9 mouse cellular contexts compared by ENCODE assay signal in genomic region chr12:105427039-105427757, GRCm38 (mm10). TPM values are rescaled to one million over a fixed set of nuclear protein-coding genes. Genes with fewer than 3 reads are reported as not detected.
A peak's percentile ranks its signal among the peaks of the same experiment; 100 is the strongest.
DNase-seq lines count a peak whose midpoint lies in the region; ATAC-seq and TF ChIP-seq lines count a peak whose summit lies in the region.
"Had no signal": no experiment of that assay in that cellular context is flagged by ENCODE, and none has a peak within 500 bp of the region (broad histone marks: within the 10 kb centered on the region; RNA-seq: fewer than 3 reads in every experiment).

No protein-coding gene starts in this region.

- H3K36me3 ChIP-seq in thymus, adult 2 months (ENCODE audit: control insufficient read depth, insufficient read depth, low read length), result no peaks in the 10 kb centered on the region
- no peaks in the 10 kb centered on the region for H3K36me3 ChIP-seq in embryonic facial prominence, embryonic 13.5 days
- no peaks in the 10 kb centered on the region for H3K36me3 ChIP-seq in heart, adult 2 months (ENCODE audit: control insufficient read depth, insufficient read depth, low read length)
- no peaks in the 10 kb centered on the region for H3K36me3 ChIP-seq in midbrain, embryonic 12.5 days
- no peaks in the 10 kb centered on the region for H3K36me3 ChIP-seq in stomach, embryonic 14.5 days (ENCODE audit: control insufficient read depth, insufficient read depth, low read length)
- H3K36me3 ChIP-seq: G1E had no signal

- H3K27ac ChIP-seq in thymus, adult 2 months (ENCODE audit: control insufficient read depth, insufficient read depth, low read length), result no peak overlapping the region
- no peak overlapping the region for H3K27ac ChIP-seq in embryonic facial prominence, embryonic 13.5 days
- H3K27ac ChIP-seq in heart, adult 2 months, result no peak overlapping the region
- no peak overlapping the region for H3K27ac ChIP-seq in midbrain, embryonic 12.5 days (replicated peaks)
- H3K27ac ChIP-seq in stomach, embryonic 14.5 days (ENCODE audit: low read length), result no peak overlapping the region

- DNase-seq in thymus, adult 2 months, result peak; percentile 4
- DNase-seq in thymus, postnatal 10 days (ENCODE audit: low spot score in 2 of 2), result no peak
- DNase-seq in heart, adult 2 months, result peak; percentile 50 to 53
- peak; percentile 74 for DNase-seq in kidney, adult 18-20 months
- peak; percentile 63 to 70 for DNase-seq in left cerebral cortex, postnatal 36 days (ENCODE audit: low spot score in 2 of 2)

- TF ChIP-seq POLR2A in thymus, adult 2 months (IDR thresholded peaks at IDR 0.05; ENCODE audit: control insufficient read depth, extremely low read depth, insufficient read depth, low read length, poor library complexity), result no peak
- no peak for TF ChIP-seq POLR2A in heart, adult 2 months (IDR thresholded peaks at IDR 0.05; ENCODE audit: insufficient read depth, low read depth, low read length)

- no peak for TF ChIP-seq EP300 in heart, adult 2 months (IDR thresholded peaks at IDR 0.05; ENCODE audit: insufficient read depth, low read depth, low read length)

- H3K9me3 ChIP-seq in embryonic facial prominence, embryonic 13.5 days, result no peaks in the 10 kb centered on the region
- no peaks in the 10 kb centered on the region for H3K9me3 ChIP-seq in midbrain, embryonic 12.5 days
- H3K9me3 ChIP-seq in stomach, embryonic 14.5 days (ENCODE audit: control insufficient read depth, low read depth, low read length), result no peaks in the 10 kb centered on the region

- H3K9ac ChIP-seq in embryonic facial prominence, embryonic 13.5 days, result no peak overlapping the region
- no peak overlapping the region for H3K9ac ChIP-seq in heart, adult 2 months (ENCODE audit: low read depth, low read length)
- H3K9ac ChIP-seq in midbrain, embryonic 12.5 days (replicated peaks), result no peak overlapping the region
- H3K9ac ChIP-seq in stomach, embryonic 14.5 days (replicated peaks; ENCODE audit: low read depth, low read length), result no peak overlapping the region

- no peak overlapping the region for H3K4me3 ChIP-seq in thymus, adult 2 months (ENCODE audit: control insufficient read depth, insufficient read depth, low read length)
- H3K4me3 ChIP-seq in embryonic facial prominence, embryonic 13.5 days, result no peak overlapping the region
- H3K4me3 ChIP-seq in heart, adult 2 months, result no peak overlapping the region
- no peak overlapping the region for H3K4me3 ChIP-seq in midbrain, embryonic 12.5 days
- H3K4me3 ChIP-seq in stomach, embryonic 14.5 days (ENCODE audit: low read depth, low read length), result no peak overlapping the region

- H3K79me2 ChIP-seq in heart, adult 2 months (replicated peaks; ENCODE audit: control insufficient read depth, insufficient read depth, low read length), result no peaks in the 10 kb centered on the region

- WGBS in thymus, adult 2 months, result 29% methylated on average over 10 of the region's 10 CpGs
- WGBS in embryonic facial prominence, embryonic 13.5 days, result 20% methylated on average over 10 of the region's 10 CpGs
- 16% methylated on average over 10 of the region's 10 CpGs for WGBS in heart, adult 2 months
- 28% methylated on average over 10 of the region's 10 CpGs for WGBS in midbrain, embryonic 12.5 days
- WGBS in stomach, embryonic 14.5 days, result 33% methylated on average over 10 of the region's 10 CpGs

- no peak for TF ChIP-seq CTCF in thymus, adult 2 months (IDR thresholded peaks at IDR 0.05; ENCODE audit: borderline replicate concordance, control insufficient read depth, extremely low read depth, insufficient read depth, low read length, poor library complexity)
- TF ChIP-seq CTCF in heart, adult 2 months (IDR thresholded peaks at IDR 0.05), result peak; percentile 70

- no peaks in the 10 kb centered on the region for H3K27me3 ChIP-seq in thymus, adult 2 months (ENCODE audit: control insufficient read depth, insufficient read depth, low read length)
- 0 out of 2 replicates have a peak, but pooled peaks cover 3% of the 10 kb centered on the region for H3K27me3 ChIP-seq in embryonic facial prominence, embryonic 13.5 days
- no peaks in the 10 kb centered on the region for H3K27me3 ChIP-seq in heart, adult 2 months (ENCODE audit: control insufficient read depth, insufficient read depth, low read length)
- H3K27me3 ChIP-seq in midbrain, embryonic 12.5 days, result no peaks in the 10 kb centered on the region
- no peaks in the 10 kb centered on the region for H3K27me3 ChIP-seq in stomach, embryonic 14.5 days (ENCODE audit: control insufficient read depth, insufficient read depth, low read length)

- H3K4me2 ChIP-seq in embryonic facial prominence, embryonic 13.5 days, result peak overlapping the region; percentile 40
- H3K4me2 ChIP-seq in midbrain, embryonic 12.5 days (replicated peaks), result no peak overlapping the region
- 0 out of 2 replicates have a peak overlapping the region, but pooled peaks have one; percentile 8 for H3K4me2 ChIP-seq in stomach, embryonic 14.5 days (replicated peaks; ENCODE audit: low read depth, low read length)

- intact Hi-C loops in heart, adult 2 months (cut with DNase I), result loop anchor here (2.0 to 5.0 kb wide), 2 partner anchors 352 to 375 kb away; no protein-coding TSS in a partner anchor
- intact Hi-C loops in left cerebral cortex, postnatal 36 days (cut with DNase I), result loop anchor here (1.0 to 10.0 kb wide), 3 partner anchors 355 to 472 kb away; no protein-coding TSS in a partner anchor

- ATAC-seq in embryonic facial prominence, embryonic 13.5 days (ENCODE audit: insufficient number of reproducible peaks, insufficient read depth, low FRiP score, low TSS enrichment, low read depth), result peak; percentile 68
- peak; percentile 54 for ATAC-seq in midbrain, embryonic 12.5 days (ENCODE audit: low FRiP score, low read depth)
- ATAC-seq in stomach, embryonic 14.5 days (ENCODE audit: insufficient number of reproducible peaks, insufficient read depth, low FRiP score, low read depth), result peak; percentile 63; the same call in 1 of the 2 replicates

- no peaks in the 10 kb centered on the region for H3K4me1 ChIP-seq in thymus, adult 2 months (replicated peaks; ENCODE audit: control insufficient read depth, insufficient read depth, low read length)
- peaks cover 7% of the 10 kb centered on the region; the same call in 1 of the 2 replicates for H3K4me1 ChIP-seq in embryonic facial prominence, embryonic 13.5 days
- no peaks in the 10 kb centered on the region for H3K4me1 ChIP-seq in heart, adult 2 months (ENCODE audit: control insufficient read depth, insufficient read depth, low read length)
- H3K4me1 ChIP-seq in midbrain, embryonic 12.5 days, result 0 out of 2 replicates have a peak, but pooled peaks cover 2% of the 10 kb centered on the region
- no peaks in the 10 kb centered on the region for H3K4me1 ChIP-seq in stomach, embryonic 14.5 days (ENCODE audit: control insufficient read depth, insufficient read depth, low read length)

RNA-seq across cellular contexts. Expression of gene D430019H16Rik, which starts 26.5 kb away (rescaled TPM):
- polyA plus RNA-seq in thymus, adult 2 months (2012; rRNA removed), result 1.1 and 1.2 TPM in 2 replicates
- 2.6 and 3.0 TPM in 2 replicates for polyA plus RNA-seq in embryonic facial prominence, embryonic 13.5 days (2015; fragmentation: Nextera tagmentation; extraction: Ambion mirVana)
- under 1 TPM; 0.14 to 0.16 TPM for total RNA-seq in heart, adult 2 months (2021)
- polyA plus RNA-seq in heart, adult 2 months (2012; rRNA removed), result 1.0 and 1.1 TPM in 2 replicates
- total RNA-seq in left cerebral cortex, postnatal 36 days (2021), result 100 to 1,000 TPM in 1 of 2 experiments, 10 to 100 TPM in 1; 89.2 to 101 TPM
- 7.0 TPM in 2 replicates for polyA plus RNA-seq in midbrain, embryonic 12.5 days (2016; fragmentation: Nextera tagmentation; extraction: Ambion mirVana)
- polyA plus RNA-seq in stomach, embryonic 14.5 days (2014; fragmentation: Nextera tagmentation; extraction: Ambion mirVana), result 3.8 and 4.7 TPM in 2 replicates
- polyA plus RNA-seq: G1E had no signal

Comparison
In these comparisons a context has a peak if more than half of its experiments do, and no peak if none do; other contexts are left out.
1. DNase-seq: peak in thymus, adult 2 months (single experiment), heart, adult 2 months (2 of 2), kidney, adult 18-20 months (single experiment) and left cerebral cortex, postnatal 36 days (2 of 2); none in thymus, postnatal 10 days (0 of 2).
2. Peak in every context shown above with its lines, with median percentiles within 50 percentile points of each other: ATAC-seq.